Mouse (Mus musculus) WW6 (cell line): ENCODE data around the gene 9430015G10Rik.
A peak's percentile ranks its signal among the peaks of the same experiment; 100 is the strongest.
"Not testable (repeated sequence)": the region's sequence is repeated elsewhere in the genome, so short reads cannot be mapped to it uniquely, and the experiment has no call there.

ENCODE experiments used
- DNase-seq: peaks from one replicate; pipeline ENCODE4 v3.0.0-alpha.2; 2013; ENCODE audit warnings: low read depth, low spot score

Gene 9430015G10Rik

DNA sequence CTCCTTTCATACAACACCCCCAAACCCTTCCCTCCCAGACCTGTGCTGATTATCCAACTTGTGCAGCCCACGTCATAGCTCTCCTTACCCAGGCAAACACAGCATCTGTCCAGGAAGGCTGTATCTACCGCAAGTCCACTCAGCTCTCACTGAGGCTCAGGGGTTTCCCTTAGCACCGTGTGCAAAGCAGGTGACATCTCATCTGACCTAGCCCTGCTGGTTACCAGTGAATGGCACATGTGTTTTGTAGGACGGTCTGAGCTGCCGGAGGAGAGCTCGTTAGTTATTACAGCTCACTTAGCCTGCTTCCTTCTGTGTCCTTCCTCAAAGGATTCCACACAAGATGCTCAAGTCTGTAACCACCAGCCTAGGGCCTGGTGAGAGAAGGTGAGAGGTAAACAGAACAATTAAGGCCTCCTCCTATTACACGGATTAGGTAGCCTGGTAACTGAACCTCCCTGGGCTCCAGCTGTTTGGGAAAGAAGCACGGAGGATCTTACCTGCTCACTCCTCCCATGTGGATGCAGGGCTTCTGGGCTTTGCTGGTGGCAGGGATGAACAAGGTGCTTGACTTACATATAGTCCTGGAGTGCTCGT, 11.9 kb upstream of the 9430015G10Rik start:
- DNase-seq = no peak

- no peak for DNase-seq
Observed at GRCm38 (mm10) chr4:156099427-156099826, 10.4 kb upstream of the 9430015G10Rik start.

- DNase-seq = no peak
Observed at GRCm38 (mm10) chr4:156100501-156100900, 9.3 kb upstream of the 9430015G10Rik start.

DNA sequence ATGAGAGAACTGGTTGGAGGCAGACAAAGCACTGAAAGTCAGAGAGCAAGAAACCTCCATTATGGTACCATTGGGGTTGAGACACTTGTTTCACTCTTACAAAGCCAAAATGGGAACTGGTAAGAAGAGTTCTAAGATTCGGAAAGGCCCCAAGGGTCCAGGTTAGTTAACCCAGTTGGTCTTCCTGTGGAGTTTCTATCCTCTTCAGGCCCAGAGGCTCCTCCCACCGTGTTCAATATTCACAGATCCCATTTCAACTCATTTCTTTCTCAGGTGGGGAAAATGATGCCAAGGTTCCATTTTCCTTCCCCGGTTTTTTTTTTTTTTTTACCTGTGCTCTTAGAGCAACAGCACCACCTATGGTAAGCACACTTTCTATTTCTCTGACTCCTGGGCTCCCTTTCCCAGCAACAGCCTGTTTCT, 8.3 kb upstream of the 9430015G10Rik start:
- no peak for DNase-seq

GRCm38 (mm10) chr4:156103342-156103741, 6.4 kb upstream of the 9430015G10Rik start:
- no peak for DNase-seq

GRCm38 (mm10) chr4:156108606-156109546, 906 bp upstream of the 9430015G10Rik start:
- DNase-seq = peak; percentile 36

DNA sequence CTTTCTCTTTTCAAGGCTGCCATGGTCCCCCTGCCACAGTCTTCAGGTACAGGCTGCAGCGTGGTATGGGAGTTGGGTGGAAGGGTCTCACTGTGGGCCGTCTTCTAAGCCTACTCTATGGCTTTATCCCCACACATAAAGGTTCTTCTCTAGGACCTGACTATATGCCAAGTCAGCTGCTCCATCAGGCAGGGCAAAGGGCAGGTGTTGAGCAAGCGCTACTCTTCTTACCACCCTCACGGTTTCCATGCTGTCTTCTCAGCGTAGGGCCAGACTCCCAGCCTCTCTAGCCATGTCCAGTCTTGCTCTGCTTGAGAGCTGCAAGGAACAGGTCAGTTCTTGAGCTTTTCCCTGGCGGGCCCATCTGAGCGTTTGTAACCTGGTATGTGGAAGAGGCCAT, 14.3 kb downstream of the 9430015G10Rik start:
- DNase-seq = no peak

GRCm38 (mm10) chr4:156125393-156125792, 15.6 kb downstream of the 9430015G10Rik start:
- no peak for DNase-seq

DNA sequence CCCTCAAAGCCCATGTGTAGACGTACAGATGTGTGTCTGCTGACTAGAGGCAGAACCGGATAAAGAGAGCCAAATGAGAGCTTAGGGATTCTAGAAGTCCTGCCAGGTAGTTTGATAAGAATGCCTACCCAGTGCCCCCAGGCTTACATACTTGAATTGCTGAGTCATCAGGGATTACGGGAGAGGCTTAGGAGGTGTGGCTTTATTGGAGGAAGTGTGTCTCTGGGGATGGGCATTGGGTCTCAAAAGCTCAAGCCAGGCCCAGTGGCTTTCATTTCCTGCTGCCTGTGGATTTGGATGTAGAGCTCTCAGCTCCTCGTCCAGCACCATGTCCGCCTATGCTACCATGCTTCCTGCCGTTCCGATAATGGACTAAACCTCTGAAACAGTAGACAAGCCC, 17.1 kb downstream of the 9430015G10Rik start:
- no peak for DNase-seq

- DNase-seq = no peak
Observed at GRCm38 (mm10) chr4:156128746-156129145, 19.0 kb downstream of the 9430015G10Rik start.

DNA sequence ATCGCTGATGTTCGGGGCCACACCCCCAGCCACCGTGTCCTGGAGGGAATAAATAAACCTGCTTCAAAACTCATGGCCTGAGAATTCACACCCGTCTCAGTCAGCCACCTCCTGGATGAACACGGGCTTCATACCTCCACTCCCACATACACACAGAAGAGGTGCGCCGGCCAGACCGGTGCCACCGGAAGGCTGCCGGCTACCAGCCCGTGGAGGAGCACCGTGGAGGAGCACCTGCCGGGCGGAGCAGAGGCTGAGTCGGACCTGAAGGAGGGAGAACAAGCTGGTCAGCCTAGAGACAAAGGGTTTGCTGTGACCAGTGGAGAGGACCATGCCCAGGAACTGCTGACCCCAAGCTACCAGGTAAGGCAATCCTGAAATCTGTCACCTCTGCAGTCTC, 20.7 kb downstream of the 9430015G10Rik start, which contains the start of gene Rnf223:
Rnf223 (plus strand) TSS at position 78 of the 400 bp plus-strand sequence.
- DNase-seq = no peak

GRCm38 (mm10) chr4:156130940-156131339, 21.2 kb downstream of the 9430015G10Rik start:
- DNase-seq = no peak

DNA sequence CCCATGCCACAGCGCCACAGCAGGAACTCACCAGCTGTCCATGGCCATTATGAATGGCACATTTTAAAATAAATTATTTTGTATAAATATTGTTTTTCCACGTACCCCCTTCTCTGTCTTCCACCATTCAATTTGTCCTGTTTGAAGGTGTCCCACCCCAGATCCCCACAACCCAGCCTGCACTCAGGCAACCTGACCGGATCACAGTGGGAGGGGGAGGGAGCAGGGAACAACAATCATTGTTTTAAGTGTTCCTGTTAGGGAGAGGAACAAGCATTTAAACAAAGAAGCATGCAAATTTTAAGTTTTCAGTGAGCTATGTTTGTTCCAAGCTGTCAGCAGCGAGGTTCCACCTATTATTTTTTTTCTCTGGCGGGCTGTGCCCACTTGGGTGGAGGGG, 23.6 kb downstream of the 9430015G10Rik start:
- no peak for DNase-seq

DNA sequence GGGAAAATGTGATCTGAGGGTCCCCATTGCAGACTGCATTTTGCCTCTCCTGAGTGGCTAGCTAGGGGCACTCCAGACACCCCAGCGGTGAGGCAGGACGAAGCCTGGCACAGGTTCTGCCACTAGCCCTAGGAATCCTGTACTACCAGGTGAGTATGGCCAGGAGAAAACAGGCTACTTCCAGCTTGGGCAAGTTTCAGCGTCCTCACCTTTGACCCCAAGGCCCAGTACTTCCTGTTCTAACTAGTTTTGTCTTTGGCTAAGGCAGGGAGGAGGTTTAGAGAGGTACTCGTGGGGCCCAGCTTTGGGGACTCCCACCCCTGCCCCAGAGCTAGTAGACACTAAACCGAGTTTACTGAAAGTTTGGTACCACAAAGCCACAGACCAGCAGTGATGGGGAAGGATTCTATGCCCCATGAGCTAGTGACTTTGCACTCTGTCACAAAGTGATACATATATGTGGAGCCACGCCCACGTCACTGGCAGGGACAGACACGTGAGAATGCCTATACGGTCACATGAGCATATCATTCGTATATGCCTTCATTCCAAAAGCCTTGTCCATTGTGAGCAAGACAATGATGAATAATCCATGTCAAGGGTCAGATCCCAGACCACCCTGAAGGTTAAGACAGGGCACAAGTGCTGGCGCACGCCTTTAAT, 24.3 kb downstream of the 9430015G10Rik start:
- DNase-seq = no peak

DNA sequence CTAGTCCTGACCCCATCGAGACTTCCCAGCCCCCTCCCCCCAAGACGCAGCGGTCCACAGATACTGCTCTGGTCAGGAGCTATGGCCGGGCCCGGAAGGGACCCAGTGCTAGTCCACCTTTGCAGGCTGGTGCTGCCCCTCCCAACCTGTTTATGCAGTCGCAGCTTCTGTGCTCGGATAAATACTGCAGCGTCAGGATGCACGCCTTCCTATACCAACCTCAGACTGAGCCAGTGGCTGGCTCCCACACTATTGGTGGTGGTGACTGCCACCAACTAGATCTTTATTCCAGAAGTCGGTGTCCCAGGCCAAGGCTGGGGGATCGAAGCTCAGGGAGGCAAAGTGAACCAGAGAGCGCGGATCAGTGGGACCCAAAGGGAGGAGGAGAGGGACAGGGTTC, 25.3 kb downstream of the 9430015G10Rik start:
- DNase-seq = no peak

DNA sequence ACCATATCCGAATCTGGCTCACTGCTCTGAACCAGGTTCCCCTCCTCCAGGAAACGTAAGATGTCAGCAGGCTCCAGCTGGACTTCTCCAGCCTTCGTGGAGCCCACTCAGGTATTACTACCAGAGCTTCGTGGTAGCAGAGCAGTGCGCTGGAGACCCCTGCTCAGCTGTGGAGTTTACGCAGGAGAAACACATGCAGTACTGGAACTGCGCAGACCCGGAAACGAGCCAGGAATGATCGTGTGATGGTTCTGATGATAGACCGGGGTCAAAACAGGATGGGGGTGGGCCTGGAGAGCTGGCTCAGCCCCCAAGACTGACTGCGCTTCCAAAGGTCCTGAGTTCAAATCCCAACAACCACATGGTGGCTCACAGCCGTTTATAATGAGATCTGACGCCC, 26.0 kb downstream of the 9430015G10Rik start:
- DNase-seq = no peak

GRCm38 (mm10) chr4:156136285-156137100, 26.7 kb downstream of the 9430015G10Rik start:
- no peak for DNase-seq

DNA sequence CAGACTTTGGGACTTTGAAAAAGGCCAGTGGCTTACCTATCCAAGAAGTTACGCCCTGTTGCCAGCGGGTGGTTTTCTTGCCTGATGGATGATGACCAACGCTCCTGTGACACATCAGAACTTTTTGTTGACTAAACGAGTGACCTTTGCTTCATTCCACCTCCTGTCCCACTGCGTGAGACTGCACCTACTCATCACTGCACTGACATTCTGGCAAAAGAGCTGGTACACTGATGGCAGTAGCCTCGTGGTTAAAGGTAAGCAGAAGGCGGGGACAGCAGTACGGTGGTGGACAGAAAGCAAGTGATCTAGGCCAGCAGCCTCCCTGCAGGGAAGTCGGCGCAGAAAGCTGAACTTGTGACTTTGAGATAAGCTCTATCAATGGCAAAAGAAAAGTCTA, 41.1 kb downstream of the 9430015G10Rik start:
- not testable (repeated sequence) for DNase-seq

GRCm38 (mm10) chr4:156154771-156155170, 45.0 kb downstream of the 9430015G10Rik start:
- no peak for DNase-seq

- DNase-seq = no peak
Observed at GRCm38 (mm10) chr4:156166477-156166876, 56.7 kb downstream of the 9430015G10Rik start.

DNA sequence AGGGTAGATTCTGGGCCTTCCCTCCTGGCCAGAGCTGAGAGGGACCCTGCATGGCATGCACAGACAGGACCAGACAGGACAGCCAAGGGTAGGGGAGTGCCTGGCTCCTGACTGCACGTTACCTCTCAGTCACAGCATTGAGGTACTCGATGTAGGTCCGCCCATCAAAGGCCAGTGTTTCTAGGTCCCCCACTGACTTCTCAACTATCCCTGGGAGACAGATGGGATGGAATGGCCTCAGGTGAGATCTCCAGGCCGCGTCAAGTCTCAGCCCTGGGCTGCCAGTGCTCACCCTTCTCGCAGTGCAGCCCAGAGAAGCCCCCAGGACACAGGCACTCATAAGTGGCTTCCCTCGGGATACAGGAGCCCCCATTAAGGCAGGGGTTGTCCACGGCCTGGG, 58.8 kb downstream of the 9430015G10Rik start:
- DNase-seq = no peak
